Mouse (Mus musculus): ENCODE measurements around the gene Ptprk. TPM values are rescaled to one million over a fixed set of nuclear protein-coding genes. Genes with fewer than 3 reads are reported as not detected.

The Ptprk gene
- polyA plus RNA-seq, 1 experiment from 2014 or later = 22.3 TPM

DNA sequence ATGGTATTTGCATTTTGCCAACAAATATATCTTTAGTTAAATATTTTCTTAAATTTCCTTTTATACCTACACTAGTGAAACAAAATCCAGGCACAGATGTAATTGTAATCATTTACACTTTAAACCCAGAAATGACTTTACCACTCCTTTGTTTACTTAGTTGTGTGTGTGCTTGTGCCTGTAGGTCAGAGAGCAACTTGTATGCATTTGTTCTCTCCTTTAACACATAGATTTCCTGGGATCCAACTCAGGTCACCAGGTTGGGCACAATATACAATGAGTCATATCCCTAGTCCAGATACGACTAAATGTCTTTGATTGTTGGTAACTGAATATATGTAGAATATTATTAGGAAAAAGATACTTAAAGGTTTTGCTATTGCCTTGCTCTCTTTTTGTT lies 153.6 kb downstream of the Ptprk start:
- no peak overlapping the region for H3K27ac ChIP-seq (replicated peaks; ENCODE audit: low read depth, low read length)
- no peak overlapping the region for H3K4me2 ChIP-seq (ENCODE audit: low read depth, low read length)
- H3K36me3 ChIP-seq (replicated peaks; ENCODE audit: control insufficient read depth, insufficient read depth, low read depth, low read length) = no peaks in the 10 kb centered on the region
- WGBS = 86% methylated on average over 1 of the region's 1 CpGs
- no peaks in the 10 kb centered on the region for H3K9me3 ChIP-seq (replicated peaks; ENCODE audit: control insufficient read depth, low read length)
- H3K27me3 ChIP-seq (ENCODE audit: control insufficient read depth, insufficient read depth, low read length) = no peaks in the 10 kb centered on the region
- H3K4me3 ChIP-seq (ENCODE audit: low read depth, low read length) = no peak overlapping the region
- no peaks in the 10 kb centered on the region; the same call in 1 of the 2 replicates for H3K4me1 ChIP-seq (ENCODE audit: control insufficient read depth, insufficient read depth, low read length)
- DNase-seq (ENCODE audit: low spot score) (no peak), ATAC-seq (replicated peaks; ENCODE audit: insufficient number of reproducible peaks, low FRiP score, low TSS enrichment, low read depth) (no peak)
- H3K9ac ChIP-seq (replicated peaks; ENCODE audit: low read length) = no peak overlapping the region

DNA sequence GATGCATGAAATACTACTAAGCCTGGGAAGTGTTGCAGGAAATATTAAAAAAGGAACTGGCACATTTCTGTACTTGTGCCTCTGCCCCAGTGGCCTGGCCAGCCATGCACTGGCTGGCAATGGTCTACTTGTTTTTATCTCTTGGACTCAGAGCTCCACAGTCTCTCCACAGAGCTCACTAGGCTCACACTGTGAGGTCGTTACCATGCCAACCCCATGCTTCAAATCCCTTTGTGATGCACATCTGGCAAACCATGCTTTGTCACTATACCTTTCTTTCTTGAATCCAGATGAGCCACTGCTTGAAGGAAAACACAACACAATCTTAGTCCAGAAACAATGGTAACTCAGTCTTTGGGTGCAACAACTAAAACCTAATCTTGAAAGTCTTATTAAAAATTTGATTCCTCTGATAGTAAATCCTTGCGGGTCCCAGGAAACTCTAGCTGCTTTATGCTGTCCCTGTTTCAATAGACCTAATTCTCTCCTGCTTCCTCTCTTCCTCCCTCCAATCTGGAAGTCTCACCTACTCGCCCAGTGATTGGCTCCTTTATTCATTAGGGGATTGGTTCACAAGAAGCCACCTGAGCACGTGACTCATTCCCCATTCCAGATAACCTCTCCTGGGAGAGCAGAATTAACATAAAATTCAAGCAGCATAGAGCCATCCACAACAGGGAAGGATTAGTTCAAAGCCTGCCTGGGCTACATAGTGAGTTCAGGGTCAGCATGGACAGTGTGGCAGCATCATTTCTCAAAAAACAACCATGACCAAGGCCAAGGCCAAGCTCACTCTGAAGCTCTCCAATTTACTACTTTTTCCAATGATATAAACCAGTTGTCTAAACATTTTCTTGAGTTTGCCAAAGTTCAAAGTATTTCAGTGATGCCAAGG lies 157.9 kb downstream of the Ptprk start:
- Histone ChIP-seq H3K9me3 (replicated peaks; ENCODE audit: control insufficient read depth, low read length) (no peaks in the 10 kb centered on the region), H3K9ac (replicated peaks; ENCODE audit: low read length) (no peak overlapping the region), H3K27me3 (ENCODE audit: control insufficient read depth, insufficient read depth, low read length) (no peaks in the 10 kb centered on the region), H3K36me3 (replicated peaks; ENCODE audit: control insufficient read depth, insufficient read depth, low read depth, low read length) (no peaks in the 10 kb centered on the region), H3K4me1 (ENCODE audit: control insufficient read depth, insufficient read depth, low read length) (no peaks in the 10 kb centered on the region), H3K4me2 (ENCODE audit: low read depth, low read length) (no peak overlapping the region), H3K27ac (replicated peaks; ENCODE audit: low read depth, low read length) (no peak overlapping the region), H3K4me3 (ENCODE audit: low read depth, low read length) (no peak overlapping the region)
- WGBS = 24% methylated on average over 4 of the region's 4 CpGs
- DNase-seq (ENCODE audit: low spot score) (peak; percentile 65), ATAC-seq (replicated peaks; ENCODE audit: insufficient number of reproducible peaks, low FRiP score, low TSS enrichment, low read depth) (no peak; the same call in 1 of the 2 replicates)

GRCm38 (mm10) chr10:28249047-28249446 lies 174.4 kb downstream of the Ptprk start:
- Histone ChIP-seq H3K9me3 (replicated peaks; ENCODE audit: control insufficient read depth, low read length) (no peaks in the 10 kb centered on the region), H3K9ac (replicated peaks; ENCODE audit: low read length) (no peak overlapping the region), H3K4me3 (ENCODE audit: low read depth, low read length) (no peak overlapping the region), H3K36me3 (replicated peaks; ENCODE audit: control insufficient read depth, insufficient read depth, low read depth, low read length) (no peaks in the 10 kb centered on the region), H3K27ac (replicated peaks; ENCODE audit: low read depth, low read length) (no peak overlapping the region), H3K4me2 (ENCODE audit: low read depth, low read length) (no peak overlapping the region), H3K4me1 (ENCODE audit: control insufficient read depth, insufficient read depth, low read length) (no peaks in the 10 kb centered on the region), H3K27me3 (ENCODE audit: control insufficient read depth, insufficient read depth, low read length) (no peaks in the 10 kb centered on the region)
- WGBS = 63% methylated on average over 4 of the region's 4 CpGs
- ATAC-seq (replicated peaks; ENCODE audit: insufficient number of reproducible peaks, low FRiP score, low TSS enrichment, low read depth) (no peak), DNase-seq (ENCODE audit: low spot score) (no peak)

GRCm38 (mm10) chr10:28251385-28251784 lies 176.8 kb downstream of the Ptprk start:
- no peak overlapping the region for H3K4me2 ChIP-seq (ENCODE audit: low read depth, low read length)
- H3K4me3 ChIP-seq (ENCODE audit: low read depth, low read length) = no peak overlapping the region
- H3K9me3 ChIP-seq (replicated peaks; ENCODE audit: control insufficient read depth, low read length) = no peaks in the 10 kb centered on the region
- 45% methylated on average over 4 of the region's 4 CpGs for WGBS
- no peaks in the 10 kb centered on the region for H3K4me1 ChIP-seq (ENCODE audit: control insufficient read depth, insufficient read depth, low read length)
- ATAC-seq (replicated peaks; ENCODE audit: insufficient number of reproducible peaks, low FRiP score, low TSS enrichment, low read depth) (no peak), DNase-seq (ENCODE audit: low spot score) (no peak)
- no peaks in the 10 kb centered on the region for H3K36me3 ChIP-seq (replicated peaks; ENCODE audit: control insufficient read depth, insufficient read depth, low read depth, low read length)
- H3K27ac ChIP-seq (replicated peaks; ENCODE audit: low read depth, low read length) = no peak overlapping the region
- no peaks in the 10 kb centered on the region for H3K27me3 ChIP-seq (ENCODE audit: control insufficient read depth, insufficient read depth, low read length)
- H3K9ac ChIP-seq (replicated peaks; ENCODE audit: low read length) = no peak overlapping the region

DNA sequence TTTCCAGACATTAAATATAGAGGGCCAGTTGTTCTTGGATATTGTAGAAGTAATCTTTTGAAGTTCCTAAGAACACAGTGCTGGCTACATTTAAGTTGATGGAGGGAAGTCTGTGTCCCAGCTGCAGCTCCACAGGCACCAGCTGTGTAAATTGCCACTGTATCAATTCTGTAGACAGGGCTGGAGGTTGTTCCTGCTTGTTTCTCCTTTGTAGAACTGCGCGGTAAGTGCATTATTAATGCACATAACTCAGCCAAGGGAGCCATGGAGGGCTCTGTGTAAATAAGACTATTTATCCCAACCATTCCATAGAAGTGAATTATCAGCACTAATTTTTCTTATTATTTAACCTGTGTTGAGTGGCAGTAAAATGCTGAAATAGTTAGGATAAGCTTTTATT lies 186.0 kb downstream of the Ptprk start:
- Histone ChIP-seq H3K4me2 (ENCODE audit: low read depth, low read length) (no peak overlapping the region), H3K27me3 (ENCODE audit: control insufficient read depth, insufficient read depth, low read length) (no peaks in the 10 kb centered on the region), H3K27ac (replicated peaks; ENCODE audit: low read depth, low read length) (no peak overlapping the region), H3K36me3 (replicated peaks; ENCODE audit: control insufficient read depth, insufficient read depth, low read depth, low read length) (no peaks in the 10 kb centered on the region), H3K9me3 (replicated peaks; ENCODE audit: control insufficient read depth, low read length) (no peaks in the 10 kb centered on the region), H3K9ac (replicated peaks; ENCODE audit: low read length) (no peak overlapping the region), H3K4me3 (ENCODE audit: low read depth, low read length) (no peak overlapping the region), H3K4me1 (ENCODE audit: control insufficient read depth, insufficient read depth, low read length) (no peaks in the 10 kb centered on the region)
- WGBS = 91% methylated on average over 2 of the region's 2 CpGs
- DNase-seq (ENCODE audit: low spot score) (no peak), ATAC-seq (replicated peaks; ENCODE audit: insufficient number of reproducible peaks, low FRiP score, low TSS enrichment, low read depth) (no peak)

DNA sequence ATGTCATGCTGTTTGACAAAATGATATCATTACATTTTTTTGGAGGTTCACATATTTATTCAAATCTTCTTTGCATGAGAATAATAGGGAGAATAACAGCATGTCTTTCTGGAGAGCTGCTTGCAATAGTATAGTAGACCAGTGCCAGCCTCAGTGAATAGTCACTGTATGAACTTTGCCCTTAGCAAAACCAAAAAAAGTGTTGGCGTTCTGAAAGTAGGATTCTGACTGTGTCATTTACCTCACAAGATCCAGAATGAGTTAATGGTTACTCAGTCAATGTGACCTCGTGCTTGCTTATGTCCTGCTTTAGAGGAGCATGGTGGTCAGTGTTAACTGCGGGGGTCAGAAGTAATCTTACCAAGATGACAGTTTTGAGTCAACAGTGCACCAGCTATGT lies 187.5 kb downstream of the Ptprk start:
- Histone ChIP-seq H3K36me3 (replicated peaks; ENCODE audit: control insufficient read depth, insufficient read depth, low read depth, low read length) (no peaks in the 10 kb centered on the region), H3K9ac (replicated peaks; ENCODE audit: low read length) (no peak overlapping the region), H3K4me1 (ENCODE audit: control insufficient read depth, insufficient read depth, low read length) (no peaks in the 10 kb centered on the region), H3K27ac (replicated peaks; ENCODE audit: low read depth, low read length) (no peak overlapping the region), H3K4me2 (ENCODE audit: low read depth, low read length) (no peak overlapping the region), H3K4me3 (ENCODE audit: low read depth, low read length) (no peak overlapping the region), H3K9me3 (replicated peaks; ENCODE audit: control insufficient read depth, low read length) (no peaks in the 10 kb centered on the region), H3K27me3 (ENCODE audit: control insufficient read depth, insufficient read depth, low read length) (no peaks in the 10 kb centered on the region)
- WGBS = 81% methylated on average over 3 of the region's 3 CpGs
- no peak for DNase-seq (ENCODE audit: low spot score)
- ATAC-seq (replicated peaks; ENCODE audit: insufficient number of reproducible peaks, low FRiP score, low TSS enrichment, low read depth) = no peak

GRCm38 (mm10) chr10:28263546-28263945 lies 188.9 kb downstream of the Ptprk start:
- Histone ChIP-seq H3K36me3 (replicated peaks; ENCODE audit: control insufficient read depth, insufficient read depth, low read depth, low read length) (no peaks in the 10 kb centered on the region), H3K27me3 (ENCODE audit: control insufficient read depth, insufficient read depth, low read length) (no peaks in the 10 kb centered on the region), H3K9me3 (replicated peaks; ENCODE audit: control insufficient read depth, low read length) (no peaks in the 10 kb centered on the region), H3K4me2 (ENCODE audit: low read depth, low read length) (no peak overlapping the region), H3K4me1 (ENCODE audit: control insufficient read depth, insufficient read depth, low read length) (no peaks in the 10 kb centered on the region), H3K4me3 (ENCODE audit: low read depth, low read length) (no peak overlapping the region), H3K27ac (replicated peaks; ENCODE audit: low read depth, low read length) (no peak overlapping the region), H3K9ac (replicated peaks; ENCODE audit: low read length) (no peak overlapping the region)
- ATAC-seq (replicated peaks; ENCODE audit: insufficient number of reproducible peaks, low FRiP score, low TSS enrichment, low read depth) (no peak), DNase-seq (ENCODE audit: low spot score) (no peak)
- WGBS = 91% methylated on average over 2 of the region's 2 CpGs

DNA sequence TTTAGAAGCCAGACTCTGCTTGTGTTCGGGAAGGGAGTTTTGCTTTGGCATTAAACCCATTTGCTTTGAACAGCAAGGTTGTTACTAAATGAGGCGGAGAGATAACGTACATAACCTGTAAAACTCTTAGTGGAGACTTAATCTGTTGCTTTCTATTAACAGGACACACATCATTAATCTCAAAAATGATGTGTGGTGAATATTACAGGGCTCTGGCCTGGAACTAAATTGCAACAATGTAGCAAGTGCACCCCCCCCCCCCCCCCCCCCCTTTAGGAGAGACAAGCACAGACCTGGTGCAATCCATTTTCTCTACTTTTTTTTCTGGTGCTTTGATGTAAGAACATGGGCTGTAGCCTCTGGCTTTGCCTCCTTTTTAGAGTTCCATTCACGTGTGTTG lies 195.7 kb downstream of the Ptprk start:
- Histone ChIP-seq H3K9me3 (replicated peaks; ENCODE audit: control insufficient read depth, low read length) (no peaks in the 10 kb centered on the region), H3K36me3 (replicated peaks; ENCODE audit: control insufficient read depth, insufficient read depth, low read depth, low read length) (no peaks in the 10 kb centered on the region), H3K27me3 (ENCODE audit: control insufficient read depth, insufficient read depth, low read length) (no peaks in the 10 kb centered on the region), H3K9ac (replicated peaks; ENCODE audit: low read length) (no peak overlapping the region), H3K27ac (replicated peaks; ENCODE audit: low read depth, low read length) (no peak overlapping the region), H3K4me2 (ENCODE audit: low read depth, low read length) (no peak overlapping the region), H3K4me3 (ENCODE audit: low read depth, low read length) (no peak overlapping the region), H3K4me1 (ENCODE audit: control insufficient read depth, insufficient read depth, low read length) (no peaks in the 10 kb centered on the region)
- DNase-seq (ENCODE audit: low spot score) = no peak
- ATAC-seq (replicated peaks; ENCODE audit: insufficient number of reproducible peaks, low FRiP score, low TSS enrichment, low read depth) = no peak
- 81% methylated on average over 4 of the region's 4 CpGs for WGBS
